Mouse (Mus musculus): ENCODE data around the gene Col7a1.

The Col7a1 gene

DNA sequence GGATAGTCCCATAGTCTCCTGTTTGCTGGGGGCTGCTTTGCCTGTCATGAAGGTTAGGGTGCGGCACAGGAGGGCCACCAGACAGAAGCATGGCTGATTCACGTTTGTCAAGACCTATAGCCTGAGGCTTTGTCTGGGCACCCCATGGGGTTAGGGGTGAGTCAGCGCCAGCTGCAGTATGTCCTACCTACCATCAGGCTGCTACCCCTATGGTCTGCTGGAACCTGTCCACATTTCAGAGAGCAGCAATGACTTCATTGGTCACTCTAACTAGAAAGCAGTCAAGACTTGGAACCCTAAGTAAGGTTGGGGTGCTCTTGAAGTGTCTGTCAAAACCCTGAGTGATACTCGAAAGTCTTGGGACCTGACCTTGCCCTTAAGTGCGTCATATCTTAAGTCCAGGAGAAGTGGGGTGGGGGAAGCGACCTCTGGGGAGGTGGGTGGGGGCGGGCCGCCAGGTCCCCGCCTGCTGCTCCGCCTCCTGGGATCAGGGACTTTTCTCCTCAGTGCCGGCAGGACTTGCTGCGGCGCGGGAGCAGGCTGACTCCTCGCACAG, at the start of gene Col7a1:
TSS of gene Col7a1 (plus strand) at position 506 of the 556 bp plus-strand sequence.
- no peak for DNase-seq (ENCODE audit: low spot score)

DNA sequence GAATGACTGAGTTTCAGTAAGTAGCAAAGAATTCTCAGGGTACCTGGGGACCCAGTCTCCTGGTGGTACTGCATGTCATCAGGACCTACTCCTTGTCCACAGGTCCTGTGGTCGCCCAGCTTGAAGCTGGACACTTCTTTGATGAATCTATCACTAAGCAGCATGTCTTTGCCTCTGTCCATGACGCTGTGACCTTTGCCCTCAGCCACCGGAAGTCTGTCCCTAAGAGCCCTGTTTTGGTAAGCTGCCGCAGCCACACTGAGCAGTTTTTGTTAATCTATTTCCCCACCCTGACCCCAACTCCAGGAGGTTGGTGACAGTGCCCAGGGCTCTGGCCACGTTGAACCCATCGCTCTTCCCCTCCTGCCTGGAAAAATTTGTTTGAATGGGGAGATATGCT, 41.1 kb upstream of the Col7a1 start:
- no peak for DNase-seq (ENCODE audit: low spot score)

DNA sequence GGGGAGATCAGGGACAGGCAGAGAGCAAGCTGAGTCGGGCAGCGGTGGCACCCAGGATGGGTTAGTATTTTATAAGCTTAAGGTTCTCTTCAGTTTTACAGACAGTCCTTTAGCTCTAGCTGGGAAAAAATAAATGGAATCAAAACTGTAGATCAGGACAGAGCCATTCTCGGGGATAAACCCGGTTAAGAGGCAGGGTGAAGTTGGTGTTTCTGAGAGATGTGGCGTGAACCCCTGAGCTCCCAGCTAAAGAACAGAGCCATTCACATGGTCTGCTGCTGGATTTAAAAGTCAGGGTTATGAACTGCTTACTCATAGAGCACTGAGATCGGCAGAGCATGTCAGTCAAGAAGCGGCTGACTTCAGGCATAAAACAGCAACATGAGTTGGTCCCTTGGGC, 40.2 kb upstream of the Col7a1 start:
- DNase-seq (ENCODE audit: low spot score) = no peak

DNA sequence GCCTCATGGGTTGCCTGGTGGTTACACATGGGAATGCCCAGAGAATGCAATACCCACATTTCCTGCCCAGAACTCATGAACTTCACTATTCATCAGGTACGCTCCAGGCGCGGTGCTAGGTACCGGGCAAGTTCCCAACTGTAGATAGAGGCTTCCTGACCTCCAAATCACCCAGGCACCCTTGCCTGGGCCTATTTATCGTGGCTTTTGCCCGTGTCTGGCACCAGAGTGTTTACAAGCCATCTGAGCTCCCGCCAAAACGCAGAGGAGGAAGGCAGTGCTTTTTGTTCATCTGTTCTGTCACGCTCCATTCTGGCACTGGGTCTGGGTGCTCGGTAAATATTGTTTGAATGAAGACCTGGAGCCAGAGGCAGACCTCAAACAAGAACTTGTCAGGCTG, 39.8 kb upstream of the Col7a1 start:
- no peak for DNase-seq (ENCODE audit: low spot score)

DNA sequence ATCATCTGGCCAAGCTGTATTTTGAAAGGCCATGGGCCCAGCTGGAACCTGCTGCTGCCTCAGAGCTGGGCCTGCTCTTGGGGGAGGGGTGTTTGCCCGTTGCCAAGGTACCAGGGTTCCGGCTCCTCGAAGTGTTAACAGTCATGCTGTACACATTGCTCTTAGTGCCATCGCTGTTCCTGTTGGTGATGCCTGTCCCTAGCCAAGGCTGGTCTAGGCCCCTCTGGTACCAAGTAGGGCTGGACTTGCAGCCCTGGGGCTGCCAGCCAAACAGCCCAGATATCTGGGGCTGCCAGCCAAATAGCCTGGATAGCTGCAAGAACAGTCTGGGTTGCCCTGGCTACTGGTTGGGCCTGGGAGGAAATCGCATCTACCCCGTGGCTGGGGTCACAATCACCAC, 38.9 kb upstream of the Col7a1 start, which contains the start of gene Tmem89:
TSS of gene Tmem89 (plus strand) at position 129 of the 400 bp plus-strand sequence.
- DNase-seq (ENCODE audit: low spot score) = peak; percentile 44

- no peak for DNase-seq (ENCODE audit: low spot score)
These were observed 27.5 kb upstream of the Col7a1 start for GRCm38 (mm10) chr9:108925897-108926296.

DNA sequence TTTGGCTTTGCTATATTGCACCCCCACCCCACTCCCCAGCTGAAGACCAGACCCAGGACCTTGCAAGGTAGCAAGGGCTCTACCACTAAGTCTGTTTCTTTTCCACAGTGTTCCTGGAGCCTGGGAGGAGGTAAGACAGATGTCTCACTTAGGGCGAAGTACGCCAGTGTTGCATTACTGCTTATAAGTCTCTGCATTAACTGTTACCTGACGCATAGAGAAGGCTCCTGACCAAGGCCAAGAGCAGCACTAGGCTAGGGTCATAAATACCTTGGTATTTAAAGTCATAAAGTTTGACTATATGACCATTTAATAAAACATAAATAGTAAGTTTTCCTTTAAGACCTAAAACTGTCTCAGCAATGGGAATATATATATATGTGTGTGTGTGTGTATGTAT, 25.0 kb upstream of the Col7a1 start:
- DNase-seq (ENCODE audit: low spot score) = no peak

DNA sequence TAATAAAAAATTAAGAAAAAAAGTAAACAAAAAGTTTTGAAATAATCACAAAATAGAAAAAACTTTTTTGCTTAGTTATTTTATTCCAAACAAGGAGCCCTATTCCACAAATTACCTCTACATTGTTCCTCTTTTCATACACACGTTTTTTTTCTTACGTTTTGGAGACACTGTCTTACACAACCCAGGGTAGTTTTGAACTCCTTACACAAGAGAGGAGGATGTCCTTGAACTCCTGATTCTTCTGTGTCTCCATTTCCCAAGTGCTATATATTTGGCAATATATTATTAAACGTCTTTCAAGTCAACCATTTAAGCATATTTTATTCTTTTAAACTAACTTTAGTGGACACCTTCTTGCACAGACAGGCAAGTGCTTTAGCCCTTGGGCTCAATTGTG, 17.4 kb upstream of the Col7a1 start:
- no peak for DNase-seq (ENCODE audit: low spot score)

GRCm38 (mm10) chr9:108936418-108937364, 16.7 kb upstream of the Col7a1 start, which contains the start of gene Uqcrc1:
Uqcrc1 (plus strand) TSS chr9:108936633.
- peak; percentile 88 for DNase-seq (ENCODE audit: low spot score)

DNA sequence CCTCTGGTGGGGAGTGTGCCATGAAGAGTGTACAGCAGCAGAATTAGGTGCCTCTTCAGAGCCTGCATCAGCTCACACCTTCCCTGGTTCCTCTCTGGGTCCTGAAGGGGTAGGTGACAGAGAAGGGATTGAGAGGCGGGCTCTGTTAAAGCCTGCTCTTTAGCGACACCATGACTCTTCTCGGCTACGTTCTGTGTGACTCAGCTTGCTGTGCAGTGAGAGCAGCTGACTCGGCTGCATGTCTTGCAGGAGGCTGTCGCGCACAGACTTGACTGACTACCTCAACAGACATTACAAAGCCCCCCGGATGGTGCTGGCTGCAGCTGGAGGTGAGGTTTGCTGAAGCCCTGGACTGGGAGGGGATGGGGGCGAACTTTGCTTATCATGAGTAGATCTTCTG, 8.3 kb upstream of the Col7a1 start:
- DNase-seq (ENCODE audit: low spot score) = no peak

DNA sequence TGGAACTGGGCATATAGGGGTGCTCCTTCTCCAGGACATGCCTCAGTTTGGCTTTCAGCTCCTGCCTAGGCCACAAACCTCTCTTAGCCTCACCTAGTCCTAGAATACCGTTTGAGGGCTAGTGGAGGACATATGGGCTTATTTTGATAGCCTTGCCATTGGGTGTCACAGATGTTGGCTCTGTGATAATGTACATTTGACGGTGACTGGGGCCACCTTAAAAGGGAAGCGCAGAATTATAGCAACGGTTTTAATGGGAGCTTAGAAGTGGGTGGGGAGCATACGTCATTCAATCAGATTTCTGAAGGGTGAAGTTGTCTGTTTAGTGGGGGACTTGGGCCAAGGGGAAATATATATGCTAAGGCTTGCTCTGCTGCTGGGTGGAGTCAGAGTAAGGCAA, 7.8 kb upstream of the Col7a1 start:
- DNase-seq (ENCODE audit: low spot score) = no peak

DNA sequence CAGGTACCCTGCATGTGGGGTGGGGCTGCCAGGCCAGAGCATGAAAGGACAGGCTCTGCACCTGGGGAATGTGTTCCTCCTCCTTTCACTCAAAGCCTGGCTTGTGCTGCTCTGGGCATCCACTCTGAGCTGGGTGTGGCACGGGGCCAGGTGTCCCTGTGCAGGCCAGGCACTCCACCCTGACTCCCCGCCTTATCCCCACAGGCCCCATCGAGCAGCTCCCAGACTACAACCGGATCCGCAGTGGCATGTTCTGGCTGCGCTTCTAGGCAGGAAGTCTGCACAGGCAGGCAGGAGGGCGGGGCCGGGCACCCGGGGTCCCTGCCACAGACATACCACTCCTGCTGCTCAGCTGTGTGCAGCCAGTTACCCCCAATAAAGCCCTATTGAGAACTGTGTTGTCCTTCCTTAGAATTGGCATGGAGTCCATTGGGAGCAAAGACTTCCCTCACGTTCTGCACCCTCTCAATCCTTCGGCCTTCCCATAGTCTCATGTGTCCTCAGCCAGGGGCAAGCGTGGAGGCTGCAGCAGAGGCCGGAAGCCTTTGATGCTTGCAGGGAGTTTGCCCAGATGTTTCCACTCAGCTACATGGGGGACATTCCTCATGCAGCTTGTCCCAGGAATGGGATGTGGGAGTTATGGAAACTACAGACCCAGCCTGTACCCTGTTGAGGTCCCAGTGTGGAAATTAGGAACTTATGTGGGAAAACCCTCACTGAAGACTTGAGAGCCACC, 4.0 kb upstream of the Col7a1 start:
- DNase-seq (ENCODE audit: low spot score) = no peak

DNA sequence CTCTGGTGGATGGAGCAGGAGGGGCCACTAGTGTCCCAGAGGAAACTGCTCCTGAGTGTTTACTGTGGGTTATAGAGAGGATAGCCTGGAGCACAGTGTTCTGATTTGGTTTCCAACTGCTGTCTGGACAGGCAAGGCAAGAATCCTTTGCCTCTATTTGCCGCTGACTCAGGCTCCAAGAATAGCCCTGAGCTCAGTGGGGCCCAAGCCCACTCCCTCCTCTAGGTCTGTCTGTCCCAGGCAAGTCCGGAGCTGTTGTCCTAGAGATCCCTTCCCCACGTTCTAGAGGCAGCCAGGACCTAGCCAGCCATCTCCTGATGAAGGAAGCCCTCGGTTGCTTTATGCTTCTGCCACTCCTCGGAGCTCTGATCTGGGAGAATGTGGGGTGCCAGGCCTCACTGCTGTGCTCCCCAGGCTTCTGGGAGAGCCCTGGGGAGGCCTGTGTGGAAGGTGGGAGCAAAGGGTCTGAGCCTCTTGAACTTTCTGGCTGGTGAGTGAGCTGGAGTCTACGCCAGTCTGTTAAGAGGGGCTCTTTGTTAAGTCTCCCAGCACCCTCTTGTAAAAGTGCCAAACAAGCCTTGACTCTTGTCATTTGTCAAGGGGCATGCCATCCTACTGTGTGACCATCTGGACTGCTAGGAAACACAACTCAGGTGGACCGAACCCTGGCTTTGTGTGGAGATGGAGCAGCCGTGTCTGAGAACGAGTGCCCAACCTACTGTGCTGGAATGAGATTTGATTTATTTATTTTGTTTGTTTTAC, 3.2 kb upstream of the Col7a1 start:
- DNase-seq (ENCODE audit: low spot score) = no peak

DNA sequence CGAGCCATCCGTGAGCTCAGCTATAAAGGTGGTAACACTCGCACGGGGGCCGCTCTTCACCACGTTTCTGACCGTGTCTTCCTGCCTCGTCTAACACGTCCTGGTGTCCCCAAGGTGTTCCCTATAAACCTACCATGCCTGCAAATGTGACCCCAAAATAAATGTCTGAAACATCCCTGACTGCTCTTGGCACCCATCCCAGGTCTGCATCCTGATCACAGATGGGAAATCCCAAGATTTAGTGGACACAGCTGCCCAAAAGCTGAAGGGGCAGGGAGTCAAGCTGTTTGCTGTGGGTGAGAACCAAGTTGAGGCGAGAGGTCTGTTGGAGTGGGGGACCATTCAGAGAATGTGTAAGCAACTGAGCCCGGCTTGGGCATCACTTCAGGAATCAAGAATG, 1.9 kb downstream of the Col7a1 start:
- no peak for DNase-seq (ENCODE audit: low spot score)

GRCm38 (mm10) chr9:108955846-108956245, 2.5 kb downstream of the Col7a1 start:
- DNase-seq (ENCODE audit: low spot score) = no peak

- no peak for DNase-seq (ENCODE audit: low spot score)
These were observed 10.2 kb downstream of the Col7a1 start for GRCm38 (mm10) chr9:108963577-108963976.

DNA sequence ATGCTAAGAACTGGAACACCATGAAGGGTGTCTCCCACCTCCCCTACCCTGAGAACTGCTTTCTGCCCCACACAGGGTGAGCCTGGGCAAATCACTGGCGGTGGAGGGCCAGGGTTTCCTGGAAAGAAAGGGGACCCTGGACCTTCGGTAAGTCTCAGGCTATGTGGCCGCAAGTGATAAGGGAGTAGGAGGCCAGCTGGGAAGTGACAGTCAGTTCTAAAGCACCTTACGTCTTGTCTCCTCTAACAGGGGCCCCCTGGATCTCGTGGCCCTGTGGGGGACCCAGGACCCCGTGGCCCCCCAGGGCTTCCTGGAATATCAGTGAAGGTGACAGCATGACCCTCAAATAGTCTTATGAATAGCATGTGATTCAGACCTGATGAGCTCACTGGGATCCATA, 11.0 kb downstream of the Col7a1 start:
- no peak for DNase-seq (ENCODE audit: low spot score)

- DNase-seq (ENCODE audit: low spot score) = no peak
These were observed 17.2 kb downstream of the Col7a1 start for GRCm38 (mm10) chr9:108970623-108971022.

GRCm38 (mm10) chr9:108976483-108976882, 23.1 kb downstream of the Col7a1 start:
- DNase-seq (ENCODE audit: low spot score) = no peak

GRCm38 (mm10) chr9:108977966-108978365, 24.6 kb downstream of the Col7a1 start:
- no peak for DNase-seq (ENCODE audit: low spot score)

DNA sequence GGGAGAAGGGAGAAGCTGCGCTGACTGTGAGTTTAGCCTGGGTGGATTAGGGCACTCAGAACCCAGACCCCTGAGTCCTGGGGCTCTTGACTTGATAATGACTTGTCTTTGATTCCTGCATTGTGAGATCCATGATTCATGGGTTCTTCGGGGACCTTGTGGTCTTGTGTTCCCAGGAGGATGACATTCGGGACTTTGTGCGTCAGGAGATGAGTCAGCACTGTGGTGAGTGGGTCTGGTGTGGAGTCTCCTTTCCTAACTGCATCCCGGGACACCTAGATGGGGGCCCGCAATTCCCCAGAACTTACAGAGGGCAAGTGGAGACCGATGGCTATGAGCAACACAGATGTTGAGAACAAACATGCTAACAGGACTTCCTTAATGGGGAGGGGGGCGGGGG, 29.1 kb downstream of the Col7a1 start:
- DNase-seq (ENCODE audit: low spot score) = no peak

GRCm38 (mm10) chr9:108983209-108983608, 29.8 kb downstream of the Col7a1 start:
- DNase-seq (ENCODE audit: low spot score) = no peak
